Mouse (Mus musculus) kidney, postnatal 25 days (tissue): Measurements from ENCODE around the gene Emx2.

ENCODE experiments used
- DNase-seq, 2 experiments: peaks; one replicate each; pipeline ENCODE4 v3.0.0; 2021; ENCODE audit warnings: mixed read lengths in 2 of 2

Gene Emx2

GRCm38 (mm10) chr19:59462459-59463292, 4.5 kb downstream of the Emx2 start:
- peak; percentile 37 to 64 for DNase-seq

- DNase-seq: peak; percentile 62 to 85
Measured at GRCm38 (mm10) chr19:59463842-59464443, 5.8 kb downstream of the Emx2 start.

- no peak for DNase-seq
Measured at GRCm38 (mm10) chr19:59465281-59465680, 7.1 kb downstream of the Emx2 start.

- no peak for DNase-seq
Measured at GRCm38 (mm10) chr19:59465751-59466410, 7.7 kb downstream of the Emx2 start.

GRCm38 (mm10) chr19:59466417-59466937, 8.3 kb downstream of the Emx2 start:
- DNase-seq: no peak

GRCm38 (mm10) chr19:59467016-59467412, 8.8 kb downstream of the Emx2 start:
- no peak for DNase-seq

GRCm38 (mm10) chr19:59467413-59468064, 9.4 kb downstream of the Emx2 start:
- DNase-seq: peak; percentile 51 to 80

- DNase-seq: peak; percentile 77 to 88
Measured at GRCm38 (mm10) chr19:59468065-59468810, 10.1 kb downstream of the Emx2 start.

- DNase-seq: peak; percentile 54 to 81
Measured at GRCm38 (mm10) chr19:59469035-59469949, 11.1 kb downstream of the Emx2 start.

GRCm38 (mm10) chr19:59470074-59470630, 12.0 kb downstream of the Emx2 start:
- no peak for DNase-seq

- no peak for DNase-seq
Measured at GRCm38 (mm10) chr19:59470913-59471312, 12.7 kb downstream of the Emx2 start.

- no peak for DNase-seq
Measured at GRCm38 (mm10) chr19:59472844-59473243, 14.7 kb downstream of the Emx2 start.

GRCm38 (mm10) chr19:59479912-59480311, 21.7 kb downstream of the Emx2 start:
- no peak for DNase-seq

GRCm38 (mm10) chr19:59480563-59480962, 22.4 kb downstream of the Emx2 start:
- no peak for DNase-seq

- no peak for DNase-seq
Measured at GRCm38 (mm10) chr19:59492258-59492657, 34.1 kb downstream of the Emx2 start.

GRCm38 (mm10) chr19:59496832-59497231, 38.7 kb downstream of the Emx2 start:
- no peak for DNase-seq

GRCm38 (mm10) chr19:59508896-59509295, 50.7 kb downstream of the Emx2 start:
- peak; percentile 48 to 60 for DNase-seq

GRCm38 (mm10) chr19:59513181-59513580, 55.0 kb downstream of the Emx2 start:
- DNase-seq: no peak
